Mouse (Mus musculus): ENCODE data around the gene Tnfrsf17. TPM values are rescaled to one million over a fixed set of nuclear protein-coding genes. Genes with fewer than 3 reads are reported as not detected.
"Not testable (repeated sequence)": the region's sequence is repeated elsewhere in the genome, so short reads cannot be mapped to it uniquely, and the experiment has no call there.

The Tnfrsf17 gene
- polyA plus RNA-seq (2015; fragmentation: Nextera tagmentation; extraction: Ambion mirVana), result 0.22 and 0.36 TPM in 2 replicates

- WGBS, result 66% methylated on average over 7 of the region's 7 CpGs
- Histone ChIP-seq H3K27me3 (replicated peaks) (no peaks in the 10 kb centered on the region), H3K9me3 (no peaks in the 10 kb centered on the region), H3K4me3 (no peak within 1 kb of the TSS), H3K4me2 (no peak within 1 kb of the TSS), H3K36me3 (replicated peaks) (no peaks in the 10 kb centered on the region), H3K4me1 (no peaks in the 10 kb centered on the region), H3K27ac (no peak within 1 kb of the TSS), H3K9ac (no peak within 1 kb of the TSS)
- ATAC-seq (replicated peaks), result no peak
Observed at GRCm38 (mm10) chr16:11313512-11313911, at the start of gene Tnfrsf17. Gene Tnfrsf17 (plus strand): TSS chr16:11313812.

GRCm38 (mm10) chr16:11266556-11266955 is 47.1 kb upstream of the Tnfrsf17 start:
- WGBS, result 78% methylated on average over 2 of the region's 2 CpGs
- Histone ChIP-seq H3K4me2 (no peak overlapping the region), H3K27me3 (replicated peaks) (no peaks in the 10 kb centered on the region), H3K4me3 (no peak overlapping the region), H3K9me3 (no peaks in the 10 kb centered on the region), H3K9ac (no peak overlapping the region), H3K36me3 (replicated peaks) (no peaks in the 10 kb centered on the region), H3K4me1 (no peaks in the 10 kb centered on the region), H3K27ac (no peak overlapping the region)
- ATAC-seq (replicated peaks), result no peak

GRCm38 (mm10) chr16:11269808-11270207 is 43.8 kb upstream of the Tnfrsf17 start:
- Histone ChIP-seq H3K4me2 (no peak overlapping the region), H3K27ac (no peak overlapping the region), H3K9me3 (no peaks in the 10 kb centered on the region), H3K27me3 (replicated peaks) (no peaks in the 10 kb centered on the region), H3K36me3 (replicated peaks) (no peaks in the 10 kb centered on the region), H3K4me1 (no peaks in the 10 kb centered on the region), H3K4me3 (no peak overlapping the region), H3K9ac (no peak overlapping the region)
- no peak for ATAC-seq (replicated peaks)
- WGBS, result 39% methylated on average over 6 of the region's 6 CpGs

DNA sequence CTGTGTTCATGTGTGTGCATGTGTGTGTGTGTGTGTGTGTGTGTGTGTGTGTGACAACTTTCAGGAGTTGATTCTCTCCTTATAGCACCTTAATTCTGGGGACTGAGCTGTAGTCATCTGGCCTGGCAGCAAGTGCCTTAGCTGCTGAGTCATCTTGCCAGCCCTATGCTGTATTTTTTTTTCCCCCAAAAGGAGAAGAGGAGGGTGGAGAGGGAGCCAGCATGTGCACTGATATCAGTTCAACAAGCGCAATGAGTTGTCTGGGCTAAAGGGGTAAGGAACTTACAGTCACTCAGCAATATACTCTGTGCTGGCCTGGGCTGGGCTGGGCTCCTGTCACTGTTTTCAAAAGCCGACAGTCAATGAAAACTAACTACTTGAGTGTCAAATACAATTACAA is 43.0 kb upstream of the Tnfrsf17 start:
- no peaks in the 10 kb centered on the region for H3K27me3 ChIP-seq (replicated peaks)
- no peak overlapping the region for H3K4me3 ChIP-seq
- H3K9me3 ChIP-seq, result no peaks in the 10 kb centered on the region
- no peak for ATAC-seq (replicated peaks)
- no peak overlapping the region for H3K4me2 ChIP-seq
- no peaks in the 10 kb centered on the region for H3K36me3 ChIP-seq (replicated peaks)
- H3K27ac ChIP-seq, result no peak overlapping the region
- H3K4me1 ChIP-seq, result no peaks in the 10 kb centered on the region
- no peak overlapping the region for H3K9ac ChIP-seq
- WGBS, result 95% methylated on average over 2 of the region's 2 CpGs

DNA sequence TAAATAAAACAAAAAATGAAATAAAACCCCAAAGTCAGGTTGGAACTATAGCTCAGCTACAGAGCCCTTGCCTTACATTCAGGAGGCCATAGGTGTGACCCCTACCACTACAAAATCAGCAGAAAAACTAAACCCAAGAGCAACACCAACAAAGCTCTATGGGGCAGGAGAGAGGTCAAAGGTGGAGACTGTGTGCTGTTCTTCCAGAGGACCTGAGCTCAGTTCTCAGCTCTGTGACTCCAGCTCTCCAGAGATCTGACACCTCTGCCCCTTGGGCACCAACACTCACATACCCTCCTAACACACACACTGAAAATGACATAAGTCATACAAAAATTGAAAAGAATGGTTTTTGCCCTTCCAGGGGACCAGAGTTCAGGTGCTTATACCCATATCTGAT is 42.5 kb upstream of the Tnfrsf17 start:
- H3K4me1 ChIP-seq, result no peaks in the 10 kb centered on the region
- no peak for ATAC-seq (replicated peaks)
- H3K36me3 ChIP-seq (replicated peaks), result no peaks in the 10 kb centered on the region
- no peak overlapping the region for H3K4me2 ChIP-seq
- H3K9me3 ChIP-seq, result no peaks in the 10 kb centered on the region
- H3K4me3 ChIP-seq, result no peak overlapping the region
- H3K27ac ChIP-seq, result no peak overlapping the region
- H3K27me3 ChIP-seq (replicated peaks), result no peaks in the 10 kb centered on the region
- no peak overlapping the region for H3K9ac ChIP-seq

DNA sequence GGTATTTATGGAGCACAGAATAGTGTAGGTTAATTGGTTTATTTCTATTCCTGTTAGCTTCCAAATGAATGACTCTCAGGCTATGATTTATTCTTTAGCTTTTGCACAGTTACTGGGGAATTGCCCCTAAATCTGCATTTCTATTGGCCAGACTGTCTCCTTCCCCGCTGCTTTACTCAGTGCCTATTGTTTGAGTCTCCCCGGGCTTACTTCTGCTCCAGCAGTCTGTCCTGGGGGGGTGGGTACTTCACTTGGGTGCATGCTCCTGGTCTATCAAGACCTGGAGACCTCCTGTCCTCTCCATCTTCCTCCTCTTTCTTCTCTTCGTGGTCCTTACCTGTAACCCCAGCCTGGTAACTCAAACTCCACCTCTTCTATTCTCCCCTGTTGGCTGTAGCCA is 36.7 kb upstream of the Tnfrsf17 start:
- no peaks in the 10 kb centered on the region for H3K27me3 ChIP-seq (replicated peaks)
- WGBS, result 37% methylated on average over 3 of the region's 3 CpGs
- no peak overlapping the region for H3K4me3 ChIP-seq
- no peaks in the 10 kb centered on the region for H3K4me1 ChIP-seq
- no peaks in the 10 kb centered on the region for H3K9me3 ChIP-seq
- H3K27ac ChIP-seq, result no peak overlapping the region
- no peak for ATAC-seq (replicated peaks)
- no peak overlapping the region for H3K4me2 ChIP-seq
- H3K36me3 ChIP-seq (replicated peaks), result no peaks in the 10 kb centered on the region
- no peak overlapping the region for H3K9ac ChIP-seq

- H3K27me3 ChIP-seq (replicated peaks), result no peaks in the 10 kb centered on the region
- H3K9ac ChIP-seq, result no peak overlapping the region
- H3K4me1 ChIP-seq, result no peaks in the 10 kb centered on the region
- 53% methylated on average over 6 of the region's 6 CpGs for WGBS
- no peak overlapping the region for H3K27ac ChIP-seq
- no peaks in the 10 kb centered on the region for H3K36me3 ChIP-seq (replicated peaks)
- no peak for ATAC-seq (replicated peaks)
- no peak overlapping the region for H3K4me2 ChIP-seq
- H3K4me3 ChIP-seq, result no peak overlapping the region
- no peaks in the 10 kb centered on the region for H3K9me3 ChIP-seq
Observed at GRCm38 (mm10) chr16:11278778-11279177, 34.8 kb upstream of the Tnfrsf17 start.

- Histone ChIP-seq H3K4me3 (no peak overlapping the region), H3K9me3 (no peaks in the 10 kb centered on the region), H3K27ac (no peak overlapping the region), H3K9ac (no peak overlapping the region), H3K36me3 (replicated peaks) (no peaks in the 10 kb centered on the region), H3K27me3 (replicated peaks) (no peaks in the 10 kb centered on the region), H3K4me1 (no peaks in the 10 kb centered on the region), H3K4me2 (no peak overlapping the region)
- no peak for ATAC-seq (replicated peaks)
- WGBS, result 88% methylated on average over 5 of the region's 5 CpGs
Observed at GRCm38 (mm10) chr16:11282655-11283232, 30.9 kb upstream of the Tnfrsf17 start.

- H3K27ac ChIP-seq, result no peak overlapping the region
- ATAC-seq (replicated peaks), result no peak
- no peaks in the 10 kb centered on the region for H3K27me3 ChIP-seq (replicated peaks)
- no peak overlapping the region for H3K4me2 ChIP-seq
- no peak overlapping the region for H3K9ac ChIP-seq
- H3K36me3 ChIP-seq (replicated peaks), result no peaks in the 10 kb centered on the region
- H3K9me3 ChIP-seq, result no peaks in the 10 kb centered on the region
- no peak overlapping the region for H3K4me3 ChIP-seq
- 93% methylated on average over 2 of the region's 2 CpGs for WGBS
- no peaks in the 10 kb centered on the region for H3K4me1 ChIP-seq
Observed at GRCm38 (mm10) chr16:11284881-11285280, 28.7 kb upstream of the Tnfrsf17 start.

DNA sequence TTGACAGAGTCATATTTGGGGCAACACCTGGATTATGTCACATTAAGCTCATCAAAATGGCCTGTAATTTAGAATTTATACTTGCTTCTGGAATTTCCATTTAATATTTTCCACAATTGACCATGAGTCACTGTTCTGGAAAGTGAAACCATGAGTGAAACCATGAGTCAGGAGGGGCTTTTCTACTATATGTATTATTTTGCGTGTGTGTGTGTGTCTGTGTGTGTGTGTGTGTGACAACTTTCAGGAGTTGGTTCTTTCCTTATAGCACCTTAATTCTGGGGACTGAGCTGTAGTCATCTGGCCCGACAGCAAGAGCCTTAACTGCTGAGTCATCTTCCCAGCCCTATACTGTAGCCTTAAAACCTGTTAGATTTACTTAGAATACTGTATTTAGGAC is 27.7 kb upstream of the Tnfrsf17 start:
- no peak overlapping the region for H3K27ac ChIP-seq
- no peak for ATAC-seq (replicated peaks)
- H3K27me3 ChIP-seq (replicated peaks), result no peaks in the 10 kb centered on the region
- H3K36me3 ChIP-seq (replicated peaks), result no peaks in the 10 kb centered on the region
- WGBS, result 88% methylated on average over 2 of the region's 2 CpGs
- H3K9ac ChIP-seq, result no peak overlapping the region
- H3K4me2 ChIP-seq, result no peak overlapping the region
- H3K4me1 ChIP-seq, result no peaks in the 10 kb centered on the region
- H3K4me3 ChIP-seq, result no peak overlapping the region
- no peaks in the 10 kb centered on the region for H3K9me3 ChIP-seq

GRCm38 (mm10) chr16:11288873-11289272 is 24.7 kb upstream of the Tnfrsf17 start:
- WGBS, result 91% methylated on average over 8 of the region's 8 CpGs
- H3K27me3 ChIP-seq (replicated peaks); H3K27ac ChIP-seq; H3K4me3 ChIP-seq; H3K4me1 ChIP-seq; H3K9me3 ChIP-seq; H3K9ac ChIP-seq; H3K36me3 ChIP-seq (replicated peaks); H3K4me2 ChIP-seq; ATAC-seq (replicated peaks): not testable (repeated sequence)

DNA sequence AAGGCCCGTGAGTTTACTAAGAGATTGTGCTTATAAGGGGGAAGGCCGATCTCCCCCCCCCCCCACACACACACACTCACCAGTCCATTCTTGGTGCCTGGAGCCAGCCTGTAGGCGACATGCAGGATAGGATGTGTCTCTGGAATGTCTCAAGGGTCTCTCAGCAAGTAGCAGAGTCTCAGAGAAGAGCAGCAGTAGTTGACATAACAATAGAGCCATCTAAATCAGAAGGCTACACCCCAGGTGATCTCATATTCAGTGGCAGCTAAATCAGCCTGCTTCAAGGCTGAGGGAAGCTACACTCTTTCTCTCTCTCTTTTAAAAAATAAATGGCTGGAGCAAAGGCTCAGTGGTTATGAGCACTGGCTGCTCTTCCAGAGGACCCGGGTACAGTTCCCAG is 18.0 kb upstream of the Tnfrsf17 start:
- not testable (repeated sequence) for ATAC-seq (replicated peaks)
- 66% methylated on average over 4 of the region's 4 CpGs for WGBS

DNA sequence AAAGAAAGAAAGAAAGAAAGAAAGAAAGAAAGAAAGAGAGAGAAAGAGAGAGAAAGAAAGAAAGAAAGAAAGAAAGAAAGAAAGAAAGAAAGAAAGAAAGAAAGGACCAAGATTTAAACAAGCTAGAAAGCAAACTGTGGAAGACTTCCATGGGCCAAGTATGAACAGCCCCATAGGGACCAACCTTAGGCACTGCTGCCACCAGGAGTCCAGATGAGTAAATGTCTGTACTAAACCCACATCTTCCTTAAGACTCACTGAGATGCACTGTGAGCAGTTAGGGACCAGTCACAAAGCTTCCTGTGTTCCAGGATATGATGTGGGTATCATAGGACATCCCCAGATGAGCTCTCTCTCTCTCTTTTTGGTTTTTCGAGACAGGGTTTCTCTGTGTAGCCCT is 15.9 kb upstream of the Tnfrsf17 start:
- H3K9ac ChIP-seq; H3K27me3 ChIP-seq (replicated peaks); H3K27ac ChIP-seq; H3K4me2 ChIP-seq; H3K4me3 ChIP-seq; H3K9me3 ChIP-seq; ATAC-seq (replicated peaks); H3K36me3 ChIP-seq (replicated peaks); H3K4me1 ChIP-seq: not testable (repeated sequence)
- 58% methylated on average over 1 of the region's 1 CpGs for WGBS

More for the DNA sequence above, 18.0 kb upstream of the Tnfrsf17 start:
- H3K27ac ChIP-seq; H3K9me3 ChIP-seq; H3K4me1 ChIP-seq; H3K36me3 ChIP-seq (replicated peaks); H3K4me3 ChIP-seq; H3K4me2 ChIP-seq; H3K9ac ChIP-seq; H3K27me3 ChIP-seq (replicated peaks): not testable (repeated sequence)

Data from midbrain, embryonic 15.5 days (tissue).